Mouse (Mus musculus) Patski (cell line): ENCODE data around the gene Dll4. TPM values are rescaled to one million over a fixed set of nuclear protein-coding genes. Genes with fewer than 3 reads are reported as not detected.

Experiments used
- ATAC-seq: fragments of 100-300 bp; one replicate; pipeline ENCODE4 v1.8.0; 2021
- CTCF ChIA-PET: fragments of 350-600 bp; sonication (Branson Sonifier 250); formaldehyde crosslinking; loops from one replicate; lab custom pipeline; 2022; ENCODE audit warnings: inconsistent platforms; lab: Charles Lee
- POLR2A ChIA-PET: fragments of 350-600 bp; sonication (Branson Sonifier 250); formaldehyde crosslinking; loops from one replicate; lab custom pipeline; 2022; ENCODE audit warnings: antibody characterized with exemption, inconsistent platforms; lab: Charles Lee
- DNase-seq: peaks from one replicate; pipeline ENCODE4 v3.0.0-alpha.2; 2011; ENCODE audit warnings: low read depth, low spot score
- H3K27me3 ChIP-seq: fragments of 371-371 bp; one replicate; pipeline ENCODE4 v1.5.1; 2021
- CTCF ChIP-seq: fragments of 100-300 bp; IDR thresholded peaks from one replicate; pipeline ENCODE4 v1.5.1; 2021
- in situ Hi-C: fragments of 300-500 bp; cut with MboI; formaldehyde crosslinking; loops from 3 replicates; pipeline ENCODE4 v1.11.1; 2018; ENCODE audit warnings: low pct_unique_long_range_greater_than_20kb, mixed read lengths
- polyA plus RNA-seq: library from polyadenylated mRNA; unstranded; gene quantifications from one replicate; pipeline ENCODE4 v1.2.3, GENCODE M21; 2021

Gene Dll4
- 3.2 TPM for polyA plus RNA-seq

DNA sequence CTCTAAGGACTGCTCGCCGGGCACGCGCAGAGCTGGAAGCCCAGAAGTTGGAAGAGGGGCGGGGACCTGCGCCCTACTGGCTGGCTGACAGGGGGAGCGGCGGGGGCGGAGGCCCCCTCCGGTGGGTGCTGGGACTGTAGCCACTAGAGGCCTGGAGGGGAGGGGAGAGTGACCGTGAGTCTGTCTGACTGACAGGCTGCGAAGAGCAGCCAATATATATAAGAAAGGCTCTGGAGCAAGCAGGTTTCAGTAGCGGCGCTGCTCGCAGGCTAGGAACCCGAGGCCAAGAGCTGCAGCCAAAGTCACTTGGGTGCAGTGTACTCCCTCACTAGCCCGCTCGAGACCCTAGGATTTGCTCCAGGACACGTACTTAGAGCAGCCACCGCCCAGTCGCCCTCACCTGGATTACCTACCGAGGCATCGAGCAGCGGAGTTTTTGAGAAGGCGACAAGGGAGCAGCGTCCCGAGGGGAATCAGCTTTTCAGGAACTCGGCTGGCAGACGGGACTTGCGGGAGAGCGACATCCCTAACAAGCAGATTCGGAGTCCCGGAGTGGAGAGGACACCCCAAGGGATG is at the start of gene Dll4:
TSS of gene Dll4 (plus strand) at position 217 of the 576 bp plus-strand sequence.
- peaks cover 16% of the 10 kb centered on the region for H3K27me3 ChIP-seq
- TF ChIP-seq CTCF = no peak
- no peak for DNase-seq
- ATAC-seq = peak; percentile 9
- CTCF ChIA-PET = interaction anchor here (1.2 to 2.1 kb wide), 5 partner anchors 9 to 27 kb away, joined by 3 to 15 read pairs (median 3); no protein-coding TSS in a partner anchor
- in situ Hi-C loops = no loop called here
- POLR2A ChIA-PET = interaction anchor here (0.7 to 2.1 kb wide), 3 partner anchors 11 to 25 kb away, joined by 5 to 12 read pairs (median 6); no protein-coding TSS in a partner anchor

DNA sequence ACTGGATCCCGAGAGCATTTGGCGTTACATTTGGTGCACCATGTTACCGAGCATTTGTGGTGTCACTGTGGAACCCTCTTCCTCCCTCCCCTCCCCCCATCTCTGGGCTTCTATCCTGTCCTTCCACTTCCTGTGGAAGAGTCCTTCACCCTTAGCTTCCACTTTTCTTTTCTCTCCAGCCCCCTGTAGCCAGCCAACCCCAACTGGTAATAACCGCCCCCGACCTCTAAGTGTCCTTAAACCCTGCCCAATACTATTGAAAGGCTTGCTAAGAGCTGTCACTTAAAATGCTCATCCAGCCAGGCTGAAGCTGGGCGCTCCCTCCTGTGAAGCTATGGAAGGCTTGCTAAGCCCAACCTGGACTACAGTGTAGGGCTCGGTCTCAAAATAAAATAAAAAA is 48.7 kb upstream of the Dll4 start:
- POLR2A ChIA-PET = interaction anchor here (0.6 kb wide), 1 partner anchor 9 kb away, joined by 5 read pairs; no protein-coding TSS in a partner anchor

DNA sequence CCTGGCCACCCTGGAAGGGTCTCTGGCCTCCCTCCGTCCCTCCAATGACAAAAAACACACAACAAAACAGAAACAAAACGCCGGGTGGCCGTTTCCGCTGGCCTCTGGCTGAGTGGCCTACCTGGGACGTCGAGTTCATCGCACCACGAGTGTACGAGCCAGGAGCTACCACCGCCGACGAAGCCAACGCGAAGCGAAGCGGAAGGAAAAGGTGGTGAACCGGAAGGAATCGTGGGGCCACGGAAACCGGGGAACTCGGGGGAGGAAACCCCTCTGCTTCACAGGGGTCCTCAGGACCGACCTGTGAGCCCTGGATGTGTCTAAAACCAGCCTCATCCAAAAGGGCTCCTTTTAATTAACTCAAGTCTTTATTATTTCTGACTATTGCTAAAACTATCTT is 47.8 kb upstream of the Dll4 start:
- in situ Hi-C loops = no loop called here
- POLR2A ChIA-PET = no interaction called here
- CTCF ChIA-PET = no interaction called here
- ATAC-seq = no peak
- DNase-seq = no peak
- TF ChIP-seq CTCF = no peak
- H3K27me3 ChIP-seq = no peaks in the 10 kb centered on the region

More for the DNA sequence above, 48.7 kb upstream of the Dll4 start:
- no peak for DNase-seq
- H3K27me3 ChIP-seq = no peaks in the 10 kb centered on the region
- in situ Hi-C loops = no loop called here
- ATAC-seq = no peak
- CTCF ChIA-PET = no interaction called here
- TF ChIP-seq CTCF = no peak

DNA sequence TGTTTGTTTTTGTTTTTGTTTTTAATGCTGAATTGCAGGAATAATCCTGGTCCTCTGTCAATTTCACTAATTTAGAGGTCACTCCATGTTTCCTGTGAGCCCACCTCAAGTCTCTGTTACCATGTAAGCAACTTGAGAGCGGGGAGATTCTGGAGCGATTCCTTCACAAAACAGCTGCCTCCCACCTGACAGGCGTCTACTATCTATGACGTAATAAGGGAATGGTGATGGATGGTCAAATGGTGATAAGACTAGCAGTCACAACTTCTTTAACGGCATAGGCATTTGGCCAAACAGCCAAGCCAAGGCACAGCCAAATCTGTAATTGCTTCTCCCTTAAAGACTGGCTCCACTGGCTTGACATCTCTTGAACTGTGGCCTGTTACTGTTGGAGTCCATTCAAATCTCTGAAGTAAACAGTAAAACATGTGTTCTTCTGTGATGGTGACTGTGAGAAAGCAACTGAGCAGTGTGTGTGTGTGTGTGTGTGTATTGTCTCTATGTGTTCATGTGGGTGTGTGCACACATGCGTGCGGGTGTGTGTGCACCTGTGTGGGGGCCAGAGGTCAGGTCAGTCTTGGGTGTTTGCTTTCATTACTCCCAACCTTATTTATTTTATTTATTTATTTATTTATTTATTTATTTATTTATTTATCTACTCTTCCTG is 43.6 kb upstream of the Dll4 start:
- H3K27me3 ChIP-seq = no peaks in the 10 kb centered on the region
- DNase-seq (no peak), ATAC-seq (no peak)
- ChIA-PET POLR2A (no interaction called here), CTCF (no interaction called here)
- in situ Hi-C loops = loop anchor here (10.0 kb wide), 1 partner anchor 77 kb away; the partner anchor contains the start of genes Dnajc17 and Zfyve19
- TF ChIP-seq CTCF = no peak

GRCm38 (mm10) chr2:119287372-119287771 is 38.2 kb upstream of the Dll4 start:
- ChIA-PET CTCF (interaction anchor here (0.8 to 4.6 kb wide), 5 partner anchors 18 to 41 kb away, joined by 3 to 82 read pairs (median 16); no protein-coding TSS in a partner anchor), POLR2A (interaction anchor here (0.8 to 1.5 kb wide), 3 partner anchors 21 to 41 kb away, joined by 3 to 7 read pairs (median 3); no protein-coding TSS in a partner anchor)
- ATAC-seq = no peak
- no peak for TF ChIP-seq CTCF
- H3K27me3 ChIP-seq = no peaks in the 10 kb centered on the region
- in situ Hi-C loops = loop anchor here (5.0 to 10.0 kb wide), 2 partner anchors 35 to 83 kb away; partner anchors contain the start of genes Dnajc17 and Zfyve19
- no peak for DNase-seq

- DNase-seq = peak; percentile 77
- TF ChIP-seq CTCF = no peak
- ChIA-PET POLR2A (interaction anchor here (0.8 to 1.6 kb wide), 4 partner anchors 22 to 39 kb away, joined by 3 to 7 read pairs (median 4); no protein-coding TSS in a partner anchor), CTCF (interaction anchor here (0.7 to 4.6 kb wide), 14 partner anchors 11 to 190 kb away, joined by 3 to 82 read pairs (median 4); partner anchors contain the start of gene Ino80)
- no peaks in the 10 kb centered on the region for H3K27me3 ChIP-seq
- ATAC-seq = peak; percentile 92
- in situ Hi-C loops = loop anchor here (5.0 to 10.0 kb wide), 2 partner anchors 36 to 84 kb away; partner anchors contain the start of genes Dnajc17 and Zfyve19
Measured at GRCm38 (mm10) chr2:119288270-119288882, 37.2 kb upstream of the Dll4 start, which contains the start of gene Vps18. Gene Vps18, plus strand, starts transcription at chr2:119288740.

DNA sequence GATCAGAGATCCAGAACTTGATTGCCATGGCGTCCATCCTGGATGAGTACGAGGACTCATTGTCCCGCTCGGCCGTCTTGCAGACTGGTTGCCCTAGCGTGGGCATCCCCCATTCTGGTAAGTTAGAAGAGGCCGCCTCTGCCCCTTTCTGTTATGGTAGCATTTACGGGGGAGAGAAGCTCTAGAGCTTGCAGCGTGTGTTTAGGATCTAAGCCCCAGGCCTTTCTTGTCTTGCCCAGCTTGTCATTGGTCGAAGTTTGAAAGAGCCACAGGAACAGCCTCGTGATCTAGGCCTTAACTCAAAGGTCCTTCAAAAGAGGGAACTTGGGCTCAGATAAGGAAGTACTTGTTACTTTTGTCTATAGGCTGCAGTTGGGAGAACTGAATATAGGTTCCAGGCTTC is 36.6 kb upstream of the Dll4 start:
- CTCF ChIA-PET = interaction anchor here (0.7 to 4.6 kb wide), 14 partner anchors 10 to 189 kb away, joined by 3 to 82 read pairs (median 4); partner anchors contain the start of gene Ino80
- H3K27me3 ChIP-seq = no peaks in the 10 kb centered on the region
- in situ Hi-C loops = loop anchor here (5.0 to 10.0 kb wide), 2 partner anchors 37 to 84 kb away; partner anchors contain the start of genes Dnajc17 and Zfyve19
- TF ChIP-seq CTCF = no peak
- DNase-seq = no peak
- no peak for ATAC-seq
- POLR2A ChIA-PET = interaction anchor here (1.6 kb wide), 1 partner anchor 25 kb away, joined by 4 read pairs; no protein-coding TSS in a partner anchor

GRCm38 (mm10) chr2:119292281-119292680 is 33.3 kb upstream of the Dll4 start:
- in situ Hi-C loops = loop anchor here (10.0 kb wide), 1 partner anchor 133 kb away; no protein-coding TSS in a partner anchor
- no peak for TF ChIP-seq CTCF
- POLR2A ChIA-PET = interaction anchor here (0.6 kb wide), 1 partner anchor 450 kb away, joined by 4 read pairs; the partner anchor contains the start of gene Itpka
- ATAC-seq (no peak), DNase-seq (no peak)
- H3K27me3 ChIP-seq = no peaks in the 10 kb centered on the region
- CTCF ChIA-PET = no interaction called here

DNA sequence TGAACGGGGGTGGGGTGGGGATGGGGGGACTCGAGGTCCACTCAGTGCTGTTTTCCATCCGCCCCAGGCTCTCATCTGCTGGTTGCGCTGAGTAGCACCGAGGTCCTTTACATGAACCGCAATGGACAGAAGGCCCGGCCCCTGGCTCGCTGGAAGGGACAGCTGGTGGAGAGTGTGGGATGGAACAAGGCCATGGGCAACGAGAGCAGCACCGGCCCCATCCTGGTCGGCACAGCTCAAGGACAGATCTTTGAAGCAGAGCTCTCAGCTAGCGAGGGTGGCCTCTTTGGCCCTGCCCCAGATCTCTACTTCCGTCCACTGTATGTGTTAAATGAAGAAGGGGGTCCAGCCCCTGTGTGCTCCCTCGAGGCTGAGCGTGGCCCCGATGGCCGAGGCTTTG is 32.7 kb upstream of the Dll4 start:
- in situ Hi-C loops = loop anchor here (10.0 kb wide), 1 partner anchor 132 kb away; no protein-coding TSS in a partner anchor
- POLR2A ChIA-PET = no interaction called here
- DNase-seq (no peak), ATAC-seq (no peak)
- H3K27me3 ChIP-seq = no peaks in the 10 kb centered on the region
- CTCF ChIA-PET = no interaction called here
- TF ChIP-seq CTCF = no peak

DNA sequence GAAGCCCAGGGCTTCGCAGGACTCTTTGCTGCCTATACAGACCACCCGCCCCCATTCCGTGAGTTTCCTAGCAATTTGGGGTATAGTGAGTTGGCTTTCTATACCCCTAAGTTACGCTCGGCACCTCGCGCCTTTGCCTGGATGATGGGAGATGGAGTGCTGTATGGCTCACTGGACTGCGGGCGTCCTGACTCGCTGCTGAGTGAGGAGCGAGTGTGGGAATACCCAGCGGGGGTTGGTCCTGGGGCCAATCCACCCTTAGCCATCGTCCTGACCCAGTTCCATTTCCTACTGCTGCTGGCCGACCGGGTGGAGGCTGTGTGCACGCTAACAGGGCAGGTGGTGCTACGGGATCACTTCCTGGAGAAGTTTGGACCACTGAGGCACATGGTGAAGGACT is 32.3 kb upstream of the Dll4 start:
- ChIA-PET POLR2A (no interaction called here), CTCF (no interaction called here)
- DNase-seq = no peak
- in situ Hi-C loops = loop anchor here (10.0 kb wide), 1 partner anchor 131 kb away; no protein-coding TSS in a partner anchor
- no peaks in the 10 kb centered on the region for H3K27me3 ChIP-seq
- no peak for TF ChIP-seq CTCF
- ATAC-seq = no peak
